Mouse (Mus musculus) lung, embryonic 14.5 days (tissue): ENCODE results near the gene Ccdc9b. TPM values are rescaled to one million over a fixed set of nuclear protein-coding genes. Genes with fewer than 3 reads are reported as not detected.
A peak's percentile ranks its signal among the peaks of the same experiment; 100 is the strongest.

ENCODE experiments used
- ATAC-seq: fragments of 200-750 bp; cut with Nextera tagmentation; 2 replicates; pipeline ENCODE4 v1.8.0; 2017; ENCODE audit warnings: mild to moderate bottlenecking, moderate TSS enrichment, moderate library complexity; ENCODE audit not compliant: insufficient read depth
- DNase-seq: peaks from one replicate; pipeline ENCODE4 v3.0.0-alpha.2; 2015
- H3K27ac ChIP-seq: fragments of 300-500 bp; sonication (generic); 2 replicates; pipeline ENCODE4 v1.5.1; 2014; ENCODE audit warnings: low read depth, mild to moderate bottlenecking, moderate library complexity
- H3K27me3 ChIP-seq: fragments of 300-500 bp; sonication (generic); 2 replicates; pipeline ENCODE4 v1.6.1; 2014; ENCODE audit warnings: low read length, control low read depth; ENCODE audit not compliant: insufficient read depth
- H3K36me3 ChIP-seq: fragments of 300-500 bp; sonication (generic); 2 replicates; pipeline ENCODE4 v1.6.1; 2014; ENCODE audit warnings: control low read depth; ENCODE audit not compliant: insufficient read depth
- H3K4me1 ChIP-seq: fragments of 300-500 bp; sonication (generic); 2 replicates; pipeline ENCODE4 v1.6.1; 2014; ENCODE audit warnings: antibody characterized with exemption, control low read depth; ENCODE audit not compliant: insufficient read depth
- H3K4me2 ChIP-seq: fragments of 300-500 bp; sonication (generic); 2 replicates; pipeline ENCODE4 v1.6.1; 2014; ENCODE audit warnings: mild to moderate bottlenecking
- H3K4me3 ChIP-seq: fragments of 300-500 bp; sonication (generic); 2 replicates; pipeline ENCODE4 v1.5.1; 2014; ENCODE audit warnings: low read depth, low read length
- H3K9ac ChIP-seq: fragments of 300-500 bp; sonication (generic); 2 replicates; pipeline ENCODE4 v1.6.1; 2014
- H3K9me3 ChIP-seq: fragments of 300-500 bp; sonication (generic); 2 replicates; pipeline ENCODE4 v1.6.1; 2016; ENCODE audit warnings: low read depth, low read length, control low read depth
- CTCF ChIP-seq: IDR thresholded peaks from 2 replicates; pipeline ENCODE4 v1.5.1; 2016; ENCODE audit warnings: antibody characterized with exemption, low read depth
- WGBS: fragments of 180-500 bp; shearing (Covaris S2); extraction: QIAGEN DNeasy Blood & Tissue Kit; methylation state at CpG from one replicate; pipeline ENCODE4 v1.1.7; 2014; 5-methylcytosine and 5-hydroxymethylcytosine counted together
- polyA plus RNA-seq: library from polyadenylated mRNA; unstranded; fragments of >200 nt; fragmentation: Nextera tagmentation; extraction: Ambion mirVana; gene quantifications from 2 replicates; pipeline ENCODE4 v1.2.1, GENCODE M21; 2014

The Ccdc9b gene
- polyA plus RNA-seq, 1 experiment from 2014 or later = 0.55 TPM

- Histone ChIP-seq H3K9ac (no peak overlapping the region), H3K27ac (no peak overlapping the region), H3K9me3 (no peaks in the 10 kb centered on the region), H3K36me3 (no peaks in the 10 kb centered on the region), H3K4me2 (no peak overlapping the region), H3K4me1 (no peaks in the 10 kb centered on the region), H3K4me3 (no peak overlapping the region), H3K27me3 (peaks cover 9% of the 10 kb centered on the region)
- 50% methylated on average over 3 of the region's 3 CpGs for WGBS
- DNase-seq = no peak
- no peak for TF ChIP-seq CTCF
- ATAC-seq = no peak
Observed at GRCm38 (mm10) chr2:118740341-118740740, 22.1 kb downstream of the Ccdc9b start.

DNA sequence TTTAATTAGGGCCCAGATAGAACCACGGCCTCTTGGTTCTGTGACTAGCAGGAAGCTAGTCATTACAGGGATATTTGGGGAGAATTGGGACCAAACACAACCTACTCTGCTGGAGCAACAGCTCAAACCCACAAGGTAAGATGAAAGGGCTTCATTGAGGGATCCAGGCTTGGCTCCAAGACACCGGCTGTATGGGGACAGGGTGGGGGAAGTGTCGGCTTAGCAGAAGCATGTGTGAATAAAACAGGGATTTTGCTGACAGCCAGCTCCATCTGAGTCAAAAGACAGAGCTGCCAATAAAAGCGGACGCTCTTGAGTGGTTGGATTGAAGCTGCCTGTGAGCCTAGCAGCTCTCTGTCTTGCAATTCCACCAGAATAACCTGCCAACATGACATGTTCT lies 29.1 kb downstream of the Ccdc9b start:
- DNase-seq = no peak
- no peaks in the 10 kb centered on the region for H3K9me3 ChIP-seq
- H3K4me3 ChIP-seq = no peak overlapping the region
- peaks cover 3% of the 10 kb centered on the region; the same call in 1 of the 2 replicates for H3K27me3 ChIP-seq
- WGBS = 49% methylated on average over 5 of the region's 5 CpGs
- no peak overlapping the region for H3K4me2 ChIP-seq
- TF ChIP-seq CTCF = no peak
- no peaks in the 10 kb centered on the region for H3K36me3 ChIP-seq
- no peak overlapping the region for H3K9ac ChIP-seq
- no peak for ATAC-seq
- H3K4me1 ChIP-seq = peaks cover 2% of the 10 kb centered on the region
- H3K27ac ChIP-seq = no peak overlapping the region

DNA sequence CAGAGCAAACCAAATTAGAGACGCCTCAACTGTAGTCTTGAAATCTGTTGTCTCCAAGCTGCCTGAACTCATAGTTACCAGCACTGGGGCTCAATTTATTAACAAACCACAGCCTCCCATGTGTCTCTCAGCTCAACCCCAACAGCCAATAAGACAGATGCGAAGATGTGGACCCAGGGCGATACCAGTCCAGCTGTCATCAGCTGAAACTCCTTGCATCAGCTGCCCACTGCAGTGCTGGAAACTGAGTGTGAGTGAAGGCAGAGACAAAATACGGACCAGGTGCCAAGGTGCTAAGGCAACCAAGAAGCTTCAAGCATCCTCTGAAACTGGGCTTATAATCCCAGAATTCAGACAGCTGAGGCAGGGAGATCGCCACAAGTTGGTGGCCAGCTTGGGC lies 30.5 kb downstream of the Ccdc9b start:
- Histone ChIP-seq H3K4me2 (no peak overlapping the region), H3K9me3 (no peaks in the 10 kb centered on the region), H3K36me3 (no peaks in the 10 kb centered on the region), H3K27me3 (peaks cover 3% of the 10 kb centered on the region; the same call in 1 of the 2 replicates), H3K4me1 (peaks cover 12% of the 10 kb centered on the region), H3K9ac (no peak overlapping the region), H3K4me3 (no peak overlapping the region), H3K27ac (no peak overlapping the region)
- no peak for TF ChIP-seq CTCF
- ATAC-seq (no peak), DNase-seq (no peak)
- WGBS = 76% methylated on average over 5 of the region's 5 CpGs

DNA sequence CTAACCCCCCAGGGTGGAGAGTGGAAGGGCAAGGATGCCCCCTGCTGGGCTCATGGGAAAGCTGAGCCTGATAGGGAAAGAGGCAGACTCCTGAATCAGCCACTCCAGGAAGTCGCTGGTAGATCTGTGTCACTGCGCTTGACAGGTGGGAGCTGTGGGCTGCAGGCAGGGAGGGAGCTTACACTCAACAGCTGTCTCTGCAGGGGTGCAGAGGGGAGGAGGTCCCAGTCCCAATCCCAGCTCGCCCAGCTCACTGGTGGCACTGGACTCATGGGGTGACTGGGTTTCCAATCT lies 31.9 kb downstream of the Ccdc9b start:
- H3K36me3 ChIP-seq = no peaks in the 10 kb centered on the region
- DNase-seq (peak; percentile 93), ATAC-seq (peak; percentile 32; the same call in 1 of the 2 replicates)
- no peak overlapping the region for H3K4me2 ChIP-seq
- H3K9ac ChIP-seq = no peak overlapping the region
- H3K4me3 ChIP-seq = no peak overlapping the region
- WGBS = 2% methylated on average over 3 of the region's 3 CpGs
- H3K27ac ChIP-seq = no peak overlapping the region
- peak; percentile 88 for TF ChIP-seq CTCF
- H3K27me3 ChIP-seq = peaks cover 5% of the 10 kb centered on the region; the same call in 1 of the 2 replicates
- H3K4me1 ChIP-seq = peaks cover 12% of the 10 kb centered on the region
- no peaks in the 10 kb centered on the region for H3K9me3 ChIP-seq

DNA sequence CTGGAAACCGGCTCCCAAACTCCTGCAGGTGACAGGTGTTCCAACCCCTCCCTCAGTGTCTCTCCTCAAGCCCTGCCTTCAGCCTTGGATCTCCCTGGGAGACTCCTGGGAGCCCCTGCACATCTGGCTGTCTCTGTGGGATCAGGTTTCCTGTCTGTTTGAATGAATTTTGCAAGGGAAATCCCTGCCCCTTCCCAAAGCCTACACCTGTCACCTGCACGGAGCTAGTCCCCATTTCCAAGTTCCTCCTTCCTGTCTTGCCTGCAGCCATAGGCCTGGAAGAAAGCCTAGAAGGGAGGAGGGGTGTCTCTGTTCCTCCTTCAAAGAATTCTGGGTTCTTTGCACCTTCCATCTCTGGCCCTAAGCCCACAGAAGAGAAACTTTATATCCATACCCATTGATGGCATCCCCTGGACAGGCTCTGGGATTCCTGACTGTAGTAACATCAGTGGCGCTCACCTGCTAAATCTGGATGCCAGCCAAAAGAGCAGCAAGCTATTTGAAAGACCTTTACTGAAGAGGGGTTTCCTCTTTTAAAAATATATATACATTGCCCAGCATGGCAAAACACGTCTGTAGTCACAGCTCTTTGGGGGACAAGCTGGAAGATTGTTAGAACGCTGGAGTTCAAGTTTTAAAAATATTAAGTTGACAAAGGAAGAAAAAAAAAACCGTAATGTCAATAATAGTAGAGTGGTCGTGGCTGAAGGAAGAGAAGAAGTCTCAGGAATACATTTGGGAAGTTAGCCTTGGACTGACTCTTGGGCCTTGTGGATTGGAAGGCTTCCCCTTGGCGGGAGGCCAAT lies 32.4 kb downstream of the Ccdc9b start:
- no peak for TF ChIP-seq CTCF
- DNase-seq (peak; percentile 27), ATAC-seq (no peak)
- Histone ChIP-seq H3K27me3 (peaks cover 6% of the 10 kb centered on the region; the same call in 1 of the 2 replicates), H3K4me1 (peaks cover 12% of the 10 kb centered on the region), H3K9ac (no peak overlapping the region), H3K4me2 (no peak overlapping the region), H3K9me3 (no peaks in the 10 kb centered on the region), H3K36me3 (no peaks in the 10 kb centered on the region), H3K27ac (no peak overlapping the region), H3K4me3 (no peak overlapping the region)
- 15% methylated on average over 8 of the region's 8 CpGs for WGBS

DNA sequence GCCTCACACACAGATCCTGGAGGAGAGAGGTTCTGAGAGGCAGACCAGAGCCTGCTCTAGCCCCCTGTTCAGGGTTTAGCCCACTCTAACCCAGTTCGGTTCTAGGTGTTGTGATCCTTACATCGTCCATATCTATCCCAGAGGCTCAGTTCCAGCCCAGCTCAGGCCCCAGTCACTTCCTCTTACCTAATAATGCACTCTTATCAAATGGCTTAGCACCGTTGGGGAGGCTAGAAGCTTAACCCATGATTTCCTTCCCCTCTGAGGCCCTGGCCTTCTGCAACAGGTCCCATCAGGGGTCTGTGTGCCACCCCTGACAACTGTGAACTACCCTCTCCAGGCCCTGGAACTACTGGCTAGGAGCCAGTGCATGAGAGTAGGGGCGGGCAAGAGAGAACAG lies 33.3 kb downstream of the Ccdc9b start:
- no peak for TF ChIP-seq CTCF
- Histone ChIP-seq H3K9me3 (no peaks in the 10 kb centered on the region), H3K9ac (no peak overlapping the region), H3K36me3 (no peaks in the 10 kb centered on the region), H3K4me2 (no peak overlapping the region), H3K4me3 (no peak overlapping the region), H3K27me3 (peaks cover 6% of the 10 kb centered on the region; the same call in 1 of the 2 replicates), H3K4me1 (peaks cover 12% of the 10 kb centered on the region), H3K27ac (no peak overlapping the region)
- no peak for DNase-seq
- 33% methylated on average over 4 of the region's 4 CpGs for WGBS
- ATAC-seq = no peak; the same call in 1 of the 2 replicates

GRCm38 (mm10) chr2:118728337-118728736 lies 34.1 kb downstream of the Ccdc9b start, which contains the start of gene Plcb2:
Gene Plcb2, minus strand, starts transcription at chr2:118728438.
- peaks cover 6% of the 10 kb centered on the region; the same call in 1 of the 2 replicates for H3K27me3 ChIP-seq
- H3K9ac ChIP-seq = no peak within 1 kb of the TSS
- peak; percentile 66 for DNase-seq
- H3K27ac ChIP-seq = peak within 1 kb of the TSS; percentile 55
- H3K4me2 ChIP-seq = peak within 1 kb of the TSS; percentile 53
- H3K4me1 ChIP-seq = peaks cover 12% of the 10 kb centered on the region
- no peaks in the 10 kb centered on the region for H3K9me3 ChIP-seq
- peak; percentile 75 for ATAC-seq
- no peak for TF ChIP-seq CTCF
- 8% methylated on average over 7 of the region's 7 CpGs for WGBS
- no peaks in the 10 kb centered on the region for H3K36me3 ChIP-seq
- H3K4me3 ChIP-seq = no peak within 1 kb of the TSS
